Mouse (Mus musculus) right cerebral cortex, postnatal 4 days (tissue): ENCODE data around the gene Slc12a7.
"Not testable (repeated sequence)": the region's sequence is repeated elsewhere in the genome, so short reads cannot be mapped to it uniquely, and the experiment has no call there.

Experiments
- DNase-seq: peaks from one replicate; pipeline ENCODE4 v3.0.0-alpha.2; 2022

The Slc12a7 gene

DNA sequence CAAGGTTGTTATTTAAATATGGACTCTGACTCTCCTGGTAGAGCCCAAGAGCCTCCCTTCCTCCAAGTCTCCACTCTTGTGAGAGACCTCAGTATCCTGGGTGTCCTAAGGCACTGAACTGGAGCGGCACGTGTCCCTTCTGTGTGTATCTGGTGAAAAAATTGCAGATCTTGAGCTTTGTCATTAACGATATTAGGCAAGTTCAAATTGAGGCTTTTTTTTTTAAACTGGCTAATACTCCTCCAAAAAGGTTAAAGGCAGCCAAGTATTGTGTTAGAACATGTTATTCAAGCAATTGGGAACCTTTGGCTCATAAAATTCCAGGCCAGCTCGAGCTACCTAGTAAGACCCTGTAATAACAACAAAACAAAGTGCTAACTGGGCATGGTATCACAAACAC lies 12.7 kb upstream of the Slc12a7 start:
- DNase-seq = no peak

DNA sequence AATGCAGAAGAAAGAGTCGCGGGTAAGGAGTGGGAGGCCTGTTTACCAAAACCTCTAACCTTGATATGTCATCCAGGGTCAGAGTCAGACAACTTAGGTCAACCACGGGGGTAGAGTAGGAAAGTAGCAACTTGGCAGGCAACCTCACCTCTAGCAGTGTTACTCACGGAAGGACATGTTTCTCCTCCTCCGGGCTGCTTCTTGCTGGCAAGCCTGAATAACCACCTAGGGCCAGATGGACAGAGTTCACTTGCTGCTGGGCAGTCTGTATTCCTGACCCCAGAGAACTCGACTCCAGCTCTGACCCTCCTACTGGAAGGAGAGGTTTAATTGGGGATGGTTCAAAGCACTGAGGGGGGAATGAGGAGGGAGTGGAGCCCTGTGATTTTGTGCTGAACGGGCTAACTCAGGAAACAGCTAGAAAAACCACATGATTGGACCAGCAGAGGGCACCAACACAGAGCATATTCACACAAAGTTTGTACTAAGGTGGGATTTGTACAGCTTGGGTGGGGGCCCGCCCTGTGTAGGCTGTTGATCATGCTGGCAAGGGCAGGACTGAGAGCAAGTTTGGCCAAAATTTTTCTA lies 9.7 kb upstream of the Slc12a7 start:
- peak; percentile 51 for DNase-seq

DNA sequence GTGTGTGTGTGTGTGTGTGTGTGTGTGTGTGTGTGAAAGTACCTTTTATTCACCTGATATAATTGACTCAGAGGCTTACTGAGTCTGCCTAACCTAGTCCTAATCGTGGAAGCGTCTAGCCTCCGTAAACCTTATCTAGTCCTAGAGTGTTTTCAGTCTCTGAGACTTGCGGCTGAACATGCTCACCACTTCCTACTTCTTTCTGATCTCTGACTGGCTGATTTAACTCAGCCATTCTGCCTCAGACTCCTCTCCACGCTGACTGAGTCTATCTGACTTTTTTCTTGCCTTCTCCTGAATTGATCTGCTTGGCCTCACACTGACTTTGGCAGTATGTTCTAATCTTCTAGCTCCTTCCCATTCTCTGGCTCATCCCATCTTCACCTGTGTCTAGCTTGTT lies 7.6 kb upstream of the Slc12a7 start:
- no peak for DNase-seq

- no peak for DNase-seq
Observed at GRCm38 (mm10) chr13:73727621-73728025, 5.3 kb upstream of the Slc12a7 start.

DNA sequence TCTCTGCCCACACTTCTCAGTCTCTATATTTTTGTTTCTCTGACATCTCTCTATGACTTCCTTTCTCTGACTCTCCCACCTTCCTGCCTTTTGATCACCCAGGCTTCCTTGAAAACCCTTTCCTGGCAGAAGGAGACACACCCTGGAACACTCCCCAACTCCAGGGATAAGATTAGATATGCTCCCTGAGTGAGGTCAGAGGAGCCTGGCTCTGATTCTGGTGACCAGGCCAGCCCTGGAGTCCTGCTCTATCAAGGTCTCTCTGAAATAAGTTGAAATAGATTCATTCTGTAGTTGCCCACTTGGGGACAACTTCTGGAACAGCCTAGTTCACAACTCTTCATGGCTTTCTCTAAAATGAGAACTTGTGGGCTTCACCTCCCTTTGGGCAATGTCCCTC lies 4.3 kb upstream of the Slc12a7 start:
- DNase-seq = no peak

GRCm38 (mm10) chr13:73730913-73731312 lies 2.0 kb upstream of the Slc12a7 start:
- no peak for DNase-seq

GRCm38 (mm10) chr13:73732235-73732634 lies 659 bp upstream of the Slc12a7 start:
- DNase-seq = no peak

GRCm38 (mm10) chr13:73734379-73734778 lies 1.5 kb downstream of the Slc12a7 start:
- no peak for DNase-seq

- DNase-seq = no peak
Observed at GRCm38 (mm10) chr13:73735270-73735669, 2.4 kb downstream of the Slc12a7 start.

DNA sequence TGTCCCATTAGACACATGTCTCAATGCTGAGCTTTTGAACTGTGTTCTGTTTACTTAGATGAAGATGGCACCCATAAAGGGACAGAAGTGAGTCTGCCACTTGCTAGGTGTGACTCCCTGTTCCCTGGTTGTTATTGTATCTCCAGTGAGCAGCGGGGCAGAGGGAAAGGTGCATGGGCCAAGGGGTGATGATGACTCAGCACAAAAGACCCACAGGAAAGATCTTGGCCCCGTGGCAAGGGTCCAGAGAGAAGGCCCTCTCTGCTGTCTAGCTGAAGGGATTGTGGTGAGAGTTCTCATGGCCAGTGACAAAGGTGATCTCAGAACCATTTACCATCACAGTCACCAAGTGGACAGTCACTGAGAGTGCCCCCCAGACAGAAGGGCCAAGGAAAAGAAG lies 3.0 kb downstream of the Slc12a7 start:
- DNase-seq = no peak

GRCm38 (mm10) chr13:73736943-73737342 lies 4.0 kb downstream of the Slc12a7 start:
- no peak for DNase-seq

GRCm38 (mm10) chr13:73740399-73740944 lies 7.6 kb downstream of the Slc12a7 start:
- not testable (repeated sequence) for DNase-seq

DNA sequence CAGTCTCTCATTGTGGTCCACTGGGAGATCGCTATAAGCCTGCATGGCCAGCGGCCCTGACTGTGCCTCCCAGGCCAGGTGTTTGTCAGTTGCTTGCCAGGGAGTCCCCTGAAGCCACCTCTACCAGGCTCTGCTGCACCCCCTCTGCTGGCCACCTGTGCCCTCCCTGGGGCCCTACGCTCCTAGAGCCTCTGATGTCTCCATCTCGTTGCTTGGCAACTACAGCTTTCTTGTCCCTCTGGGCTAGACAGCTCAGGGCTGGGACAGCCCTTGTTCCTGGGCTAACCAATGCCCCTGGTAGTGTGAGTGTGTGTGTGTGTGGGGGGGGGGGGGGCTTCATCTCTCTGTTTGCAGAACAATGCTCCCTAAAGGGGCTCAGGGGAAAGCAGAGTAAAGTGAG lies 10.1 kb downstream of the Slc12a7 start:
- DNase-seq = no peak

- DNase-seq = no peak
Observed at GRCm38 (mm10) chr13:73743662-73744061, 10.8 kb downstream of the Slc12a7 start.

GRCm38 (mm10) chr13:73748663-73749440 lies 16.0 kb downstream of the Slc12a7 start:
- DNase-seq = no peak

DNA sequence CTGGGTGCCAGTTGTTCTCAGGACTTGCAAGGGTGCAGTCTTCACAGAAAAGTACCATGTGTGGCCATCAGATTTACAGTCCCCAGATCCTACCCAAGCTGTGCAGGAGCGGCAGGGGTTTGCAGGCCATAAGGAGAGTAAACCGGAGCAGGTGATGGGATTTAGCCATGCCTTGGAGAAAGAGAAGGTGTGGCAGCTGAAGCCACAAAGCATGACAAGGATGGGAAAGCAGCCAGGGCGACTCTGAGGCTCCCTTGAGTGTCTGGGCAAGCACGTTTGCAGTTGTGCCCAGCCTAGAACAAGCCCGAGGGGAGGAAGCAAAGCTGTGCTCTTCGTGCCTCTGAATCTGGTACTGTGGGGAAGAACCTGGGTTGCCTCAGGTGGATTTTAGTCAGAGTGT lies 17.5 kb downstream of the Slc12a7 start:
- DNase-seq = no peak

GRCm38 (mm10) chr13:73751284-73751683 lies 18.4 kb downstream of the Slc12a7 start:
- no peak for DNase-seq

GRCm38 (mm10) chr13:73755809-73756208 lies 22.9 kb downstream of the Slc12a7 start:
- no peak for DNase-seq

DNA sequence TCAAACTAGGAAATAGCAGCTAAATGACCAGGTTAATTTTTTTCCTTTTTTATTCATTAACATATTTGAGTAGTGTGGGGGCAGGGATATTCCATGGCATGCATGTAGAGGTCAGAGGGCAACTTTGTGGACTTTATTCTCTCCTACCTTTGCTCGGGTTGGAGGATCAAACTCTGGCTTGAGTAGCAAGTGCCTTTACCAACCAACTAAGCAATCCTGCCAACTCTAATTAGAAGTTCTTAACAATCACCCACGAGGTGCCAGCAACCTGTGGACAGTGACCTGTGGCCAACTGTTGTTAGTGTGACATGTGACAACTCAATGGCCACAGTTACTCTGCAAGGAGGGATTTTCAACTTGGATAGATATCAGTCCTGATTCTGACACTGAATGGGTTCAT lies 24.0 kb downstream of the Slc12a7 start:
- no peak for DNase-seq

DNA sequence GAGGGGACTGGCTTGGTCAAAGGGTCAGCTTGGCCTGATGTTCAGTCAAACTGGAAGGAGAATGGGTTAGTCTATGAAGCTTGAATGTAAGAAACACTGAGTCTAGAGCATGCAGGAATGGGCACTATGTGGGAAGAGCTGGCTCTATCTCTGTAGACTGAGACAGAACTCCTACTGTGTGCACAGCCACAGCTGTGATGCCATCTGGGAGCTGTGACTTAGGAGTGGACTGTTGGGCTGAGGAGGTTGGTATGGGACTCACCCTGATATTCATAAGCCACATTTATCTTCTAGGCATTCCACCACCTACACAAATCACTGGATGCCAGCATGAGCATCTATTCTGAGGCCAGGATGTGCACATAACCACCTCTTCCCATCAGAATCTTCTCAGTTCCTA lies 24.5 kb downstream of the Slc12a7 start:
- no peak for DNase-seq

GRCm38 (mm10) chr13:73759596-73759995 lies 26.7 kb downstream of the Slc12a7 start:
- no peak for DNase-seq

DNA sequence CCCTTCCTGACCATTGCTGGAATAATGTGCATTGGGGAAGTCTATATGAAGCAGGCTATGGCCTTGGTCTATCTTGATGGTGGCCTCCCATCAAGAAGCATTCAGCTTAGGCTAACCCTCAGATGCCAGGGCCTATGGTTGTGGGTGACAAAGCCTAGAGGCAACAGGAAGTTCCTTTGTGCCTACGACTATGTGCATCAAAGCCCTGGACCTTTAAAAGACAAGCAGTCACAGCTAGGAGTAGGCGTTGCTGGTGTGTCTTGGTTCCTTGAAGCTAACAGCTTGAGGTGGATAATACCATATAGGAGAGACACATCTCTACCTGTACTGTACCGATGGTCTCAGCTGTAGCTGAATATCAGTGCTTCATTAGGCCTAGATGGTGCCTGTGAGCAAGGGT lies 27.2 kb downstream of the Slc12a7 start:
- DNase-seq = no peak

GRCm38 (mm10) chr13:73762938-73763337 lies 30.0 kb downstream of the Slc12a7 start:
- DNase-seq = no peak

GRCm38 (mm10) chr13:73763439-73764255 lies 30.8 kb downstream of the Slc12a7 start:
- DNase-seq = peak; percentile 46
